Mouse (Mus musculus) embryonic facial prominence, embryonic 14.5 days (tissue): ENCODE results near the gene Grwd1. TPM values are rescaled to one million over a fixed set of nuclear protein-coding genes. Genes with fewer than 3 reads are reported as not detected.

Experiments
- ATAC-seq: fragments of 200-750 bp; cut with Nextera tagmentation; 2 replicates; pipeline ENCODE4 v1.8.0; 2017; ENCODE audit warnings: low read depth, moderate number of reproducible peaks, moderate TSS enrichment
- DNase-seq: peaks from one replicate; pipeline ENCODE4 v3.0.0-alpha.2; 2015; ENCODE audit warnings: low spot score
- H3K27ac ChIP-seq: fragments of 300-500 bp; sonication (generic); replicated peaks from 2 replicates; pipeline ENCODE4 v1.5.1; 2014; ENCODE audit warnings: low read depth, mild to moderate bottlenecking, low read length, moderate library complexity
- H3K27me3 ChIP-seq: fragments of 300-500 bp; sonication (generic); replicated peaks from 2 replicates; pipeline ENCODE4 v1.6.1; 2014; ENCODE audit warnings: low read length; ENCODE audit not compliant: control insufficient read depth, insufficient read depth
- H3K36me3 ChIP-seq: fragments of 300-500 bp; sonication (generic); 2 replicates; pipeline ENCODE4 v1.6.1; 2014; ENCODE audit warnings: low read length, mixed read lengths; ENCODE audit not compliant: control insufficient read depth, insufficient read depth
- H3K4me1 ChIP-seq: fragments of 300-500 bp; sonication (generic); 2 replicates; pipeline ENCODE4 v1.6.1; 2014; ENCODE audit warnings: antibody characterized with exemption, low read length; ENCODE audit not compliant: control insufficient read depth, insufficient read depth
- H3K4me2 ChIP-seq: fragments of 300-500 bp; sonication (generic); 2 replicates; pipeline ENCODE4 v1.6.1; 2014; ENCODE audit warnings: low read depth, mild to moderate bottlenecking, low read length, moderate library complexity, mixed read lengths
- H3K4me3 ChIP-seq: fragments of 300-500 bp; sonication (generic); 2 replicates; pipeline ENCODE4 v1.5.1; 2014; ENCODE audit warnings: low read depth, mild to moderate bottlenecking, low read length
- H3K9ac ChIP-seq: fragments of 300-500 bp; sonication (generic); 2 replicates; pipeline ENCODE4 v1.6.1; 2014; ENCODE audit warnings: low read depth, mild to moderate bottlenecking, low read length, moderate library complexity, mixed read lengths
- H3K9me3 ChIP-seq: fragments of 300-500 bp; sonication (generic); 2 replicates; pipeline ENCODE4 v1.6.1; 2016; ENCODE audit warnings: low read length; ENCODE audit not compliant: control insufficient read depth
- WGBS: fragments of 180-500 bp; shearing (Covaris S2); extraction: QIAGEN DNeasy Blood & Tissue Kit; methylation state at CpG from one replicate; pipeline ENCODE4 v1.1.7; 2014; 5-methylcytosine and 5-hydroxymethylcytosine counted together
- polyA plus RNA-seq: library from polyadenylated mRNA; unstranded; fragments of >200 nt; fragmentation: Nextera tagmentation; extraction: Ambion mirVana; gene quantifications from 2 replicates; pipeline ENCODE4 v1.2.1, GENCODE M21; 2014

Gene Grwd1
- polyA plus RNA-seq, 1 experiment from 2014 or later, result 53.9 TPM

- Histone ChIP-seq H3K4me3 (no peak overlapping the region), H3K9ac (no peak overlapping the region), H3K27me3 (peaks cover 4% of the 10 kb centered on the region; the same call in 1 of the 2 replicates), H3K4me1 (no peaks in the 10 kb centered on the region), H3K9me3 (no peaks in the 10 kb centered on the region), H3K4me2 (no peak overlapping the region), H3K27ac (no peak overlapping the region), H3K36me3 (no peaks in the 10 kb centered on the region)
- DNase-seq (no peak), ATAC-seq (no peak)
- 81% methylated on average over 3 of the region's 3 CpGs for WGBS
Observed at GRCm38 (mm10) chr7:45850661-45851060, 19.9 kb upstream of the Grwd1 start.

GRCm38 (mm10) chr7:45848447-45849027, 17.8 kb upstream of the Grwd1 start:
- no peak for DNase-seq
- 10% methylated on average over 6 of the region's 6 CpGs for WGBS
- H3K36me3 ChIP-seq, result no peaks in the 10 kb centered on the region
- peaks cover 4% of the 10 kb centered on the region; the same call in 1 of the 2 replicates for H3K27me3 ChIP-seq
- H3K9me3 ChIP-seq, result no peaks in the 10 kb centered on the region
- H3K9ac ChIP-seq, result 0 out of 2 replicates have a peak overlapping the region, but pooled peaks have one; percentile 31
- H3K4me2 ChIP-seq, result no peak overlapping the region
- H3K4me1 ChIP-seq, result no peaks in the 10 kb centered on the region
- no peak overlapping the region for H3K27ac ChIP-seq
- H3K4me3 ChIP-seq, result no peak overlapping the region
- no peak for ATAC-seq

- no peak overlapping the region for H3K9ac ChIP-seq
- H3K4me2 ChIP-seq, result no peak overlapping the region
- H3K4me1 ChIP-seq, result no peaks in the 10 kb centered on the region
- 80% methylated on average over 10 of the region's 10 CpGs for WGBS
- no peak for DNase-seq
- no peak overlapping the region for H3K27ac ChIP-seq
- peaks cover 12% of the 10 kb centered on the region for H3K27me3 ChIP-seq
- no peaks in the 10 kb centered on the region for H3K9me3 ChIP-seq
- ATAC-seq, result no peak
- no peaks in the 10 kb centered on the region for H3K36me3 ChIP-seq
- H3K4me3 ChIP-seq, result no peak overlapping the region
Observed at GRCm38 (mm10) chr7:45842950-45843744, 12.4 kb upstream of the Grwd1 start.

- Histone ChIP-seq H3K4me1 (peaks cover 10% of the 10 kb centered on the region), H3K27me3 (peaks cover 50% of the 10 kb centered on the region), H3K4me2 (peak overlapping the region; percentile 58), H3K36me3 (peaks cover 4% of the 10 kb centered on the region; the same call in 1 of the 2 replicates), H3K27ac (no peak overlapping the region), H3K9me3 (no peaks in the 10 kb centered on the region), H3K4me3 (peak overlapping the region; percentile 45), H3K9ac (peak overlapping the region; percentile 57)
- WGBS, result 10% methylated on average over 13 of the region's 31 CpGs
- no peak for ATAC-seq
- DNase-seq, result no peak
Observed at GRCm38 (mm10) chr7:45833924-45834323, 3.2 kb upstream of the Grwd1 start.

GRCm38 (mm10) chr7:45833148-45833790, 2.5 kb upstream of the Grwd1 start:
- peak overlapping the region; percentile 58 for H3K4me2 ChIP-seq
- peak overlapping the region; percentile 45 for H3K4me3 ChIP-seq
- no peaks in the 10 kb centered on the region for H3K9me3 ChIP-seq
- no peak overlapping the region for H3K27ac ChIP-seq
- H3K27me3 ChIP-seq, result peaks cover 50% of the 10 kb centered on the region
- H3K9ac ChIP-seq, result peak overlapping the region; percentile 57
- H3K36me3 ChIP-seq, result peaks cover 10% of the 10 kb centered on the region; the same call in 1 of the 2 replicates
- 0% methylated on average over 7 of the region's 86 CpGs for WGBS
- DNase-seq (no peak), ATAC-seq (no peak)
- peaks cover 10% of the 10 kb centered on the region for H3K4me1 ChIP-seq

GRCm38 (mm10) chr7:45832428-45832827, 1.7 kb upstream of the Grwd1 start:
- DNase-seq (no peak), ATAC-seq (no peak)
- Histone ChIP-seq H3K9me3 (no peaks in the 10 kb centered on the region), H3K4me2 (peak overlapping the region; percentile 58), H3K9ac (peak overlapping the region; percentile 57), H3K27me3 (peaks cover 50% of the 10 kb centered on the region), H3K36me3 (peaks cover 19% of the 10 kb centered on the region), H3K4me1 (peaks cover 10% of the 10 kb centered on the region), H3K4me3 (peak overlapping the region; percentile 45), H3K27ac (no peak overlapping the region)
- 11% methylated on average over 22 of the region's 30 CpGs for WGBS

GRCm38 (mm10) chr7:45831128-45831525, 383 bp upstream of the Grwd1 start:
- DNase-seq (no peak), ATAC-seq (no peak; the same call in 1 of the 2 replicates)
- H3K27ac ChIP-seq, result no peak overlapping the region
- H3K4me3 ChIP-seq, result peak overlapping the region; percentile 71
- H3K9ac ChIP-seq, result no peak overlapping the region
- H3K36me3 ChIP-seq, result peaks cover 32% of the 10 kb centered on the region
- WGBS, result 15% methylated on average over 5 of the region's 5 CpGs
- peaks cover 10% of the 10 kb centered on the region for H3K4me1 ChIP-seq
- H3K4me2 ChIP-seq, result peak overlapping the region; percentile 72
- peaks cover 50% of the 10 kb centered on the region for H3K27me3 ChIP-seq
- no peaks in the 10 kb centered on the region for H3K9me3 ChIP-seq

- Histone ChIP-seq H3K27ac (no peak overlapping the region), H3K4me2 (no peak overlapping the region), H3K4me3 (no peak overlapping the region), H3K27me3 (peaks cover 6% of the 10 kb centered on the region), H3K9ac (no peak overlapping the region), H3K4me1 (peaks cover 6% of the 10 kb centered on the region; the same call in 1 of the 2 replicates), H3K36me3 (peaks cover 64% of the 10 kb centered on the region), H3K9me3 (no peaks in the 10 kb centered on the region)
- DNase-seq (no peak), ATAC-seq (no peak)
- 91% methylated on average over 7 of the region's 7 CpGs for WGBS
Observed at GRCm38 (mm10) chr7:45826631-45827030, 4.1 kb downstream of the Grwd1 start.
